Mouse (Mus musculus) ES-Bruce4 (cell line): ENCODE data around the gene Slmap. TPM values are rescaled to one million over a fixed set of nuclear protein-coding genes. Genes with fewer than 3 reads are reported as not detected.

Experiments used
- H3K27ac ChIP-seq: 2 replicates; pipeline ENCODE4 v1.5.1; 2012; ENCODE audit warnings: low read length, inconsistent platforms; ENCODE audit not compliant: insufficient read depth
- H3K27me3 ChIP-seq: 2 replicates; pipeline ENCODE4 v1.6.1; 2012; ENCODE audit warnings: mild to moderate bottlenecking, low read length, inconsistent platforms; ENCODE audit not compliant: control insufficient read depth, poor library complexity, insufficient read depth, severe bottlenecking
- H3K36me3 ChIP-seq: 2 replicates; pipeline ENCODE4 v1.6.1; 2012; ENCODE audit warnings: inconsistent platforms, mild to moderate bottlenecking, low read length, moderate library complexity; ENCODE audit not compliant: control insufficient read depth, poor library complexity, insufficient read depth, severe bottlenecking
- H3K4me1 ChIP-seq: one replicate; pipeline ENCODE4 v1.8.1; 2011; ENCODE audit warnings: low read length; ENCODE audit not compliant: control insufficient read depth, insufficient read depth
- H3K4me3 ChIP-seq: 2 replicates; pipeline ENCODE4 v1.5.1; 2011; ENCODE audit warnings: low read depth, mild to moderate bottlenecking, low read length
- H3K9ac ChIP-seq: 2 replicates; pipeline ENCODE4 v1.6.1; 2012; ENCODE audit warnings: low read depth, mild to moderate bottlenecking, inconsistent platforms; ENCODE audit not compliant: poor library complexity, severe bottlenecking
- H3K9me3 ChIP-seq: replicated peaks from 2 replicates; pipeline ENCODE4 v1.6.1; 2012; ENCODE audit warnings: mild to moderate bottlenecking, low read length, inconsistent platforms; ENCODE audit not compliant: control insufficient read depth, poor library complexity, insufficient read depth, severe bottlenecking
- CTCF ChIP-seq: IDR thresholded peaks from one replicate; pipeline ENCODE4 v1.8.1; 2011; ENCODE audit warnings: low read depth, low read length
- EP300 ChIP-seq: IDR thresholded peaks from 2 replicates; pipeline ENCODE4 v1.6.1; 2011; ENCODE audit warnings: low read depth, low read length; ENCODE audit not compliant: insufficient read depth
- POLR2A ChIP-seq: IDR thresholded peaks from one replicate; pipeline ENCODE4 v1.8.1; 2011; ENCODE audit warnings: low read length; ENCODE audit not compliant: insufficient read depth
- polyA plus RNA-seq: library from polyadenylated mRNA; stranded (reverse); fragments of >200 nt; gene quantifications from 2 replicates; pipeline ENCODE4 v1.2.4, GENCODE M21; 2011; ENCODE audit warnings: low read depth; ENCODE audit not compliant: missing spikeins, insufficient read depth, insufficient read length

Slmap gene
- polyA plus RNA-seq, 1 experiment, result 145 TPM

DNA sequence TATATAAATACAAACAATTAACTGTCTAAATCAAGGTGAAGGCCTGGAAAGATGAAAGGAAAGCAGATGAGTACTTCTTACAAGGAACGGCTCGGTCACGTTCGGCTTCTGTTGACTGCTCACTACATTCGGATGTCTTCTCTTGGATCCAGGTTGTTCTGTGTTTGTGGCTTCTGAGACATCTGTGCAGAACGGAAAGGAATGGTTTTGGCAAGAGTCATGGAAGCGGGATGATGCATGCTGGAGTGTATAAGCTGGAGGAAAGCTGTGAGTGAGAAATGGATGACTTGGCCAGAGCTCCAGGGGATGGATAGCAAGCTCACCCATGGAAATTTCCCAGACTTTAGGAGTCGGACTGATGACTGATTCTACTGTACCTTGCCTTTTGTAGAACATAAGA lies 16.0 kb upstream of the Slmap start:
- H3K27me3 ChIP-seq, result no peaks in the 10 kb centered on the region
- no peak overlapping the region for H3K27ac ChIP-seq
- no peaks in the 10 kb centered on the region for H3K36me3 ChIP-seq
- peaks cover 2% of the 10 kb centered on the region; the same call in 1 of the 2 replicates for H3K9me3 ChIP-seq
- no peak overlapping the region for H3K4me3 ChIP-seq
- H3K9ac ChIP-seq, result no peak overlapping the region
- no peak for TF ChIP-seq CTCF
- TF ChIP-seq POLR2A, result no peak
- H3K4me1 ChIP-seq, result no peaks in the 10 kb centered on the region

GRCm38 (mm10) chr14:26547516-26548488 lies 13.1 kb upstream of the Slmap start:
- Histone ChIP-seq H3K27ac (no peak overlapping the region), H3K9ac (no peak overlapping the region), H3K36me3 (no peaks in the 10 kb centered on the region), H3K27me3 (no peaks in the 10 kb centered on the region), H3K4me3 (no peak overlapping the region), H3K4me1 (no peaks in the 10 kb centered on the region), H3K9me3 (no peaks in the 10 kb centered on the region)
- no peak for TF ChIP-seq CTCF

DNA sequence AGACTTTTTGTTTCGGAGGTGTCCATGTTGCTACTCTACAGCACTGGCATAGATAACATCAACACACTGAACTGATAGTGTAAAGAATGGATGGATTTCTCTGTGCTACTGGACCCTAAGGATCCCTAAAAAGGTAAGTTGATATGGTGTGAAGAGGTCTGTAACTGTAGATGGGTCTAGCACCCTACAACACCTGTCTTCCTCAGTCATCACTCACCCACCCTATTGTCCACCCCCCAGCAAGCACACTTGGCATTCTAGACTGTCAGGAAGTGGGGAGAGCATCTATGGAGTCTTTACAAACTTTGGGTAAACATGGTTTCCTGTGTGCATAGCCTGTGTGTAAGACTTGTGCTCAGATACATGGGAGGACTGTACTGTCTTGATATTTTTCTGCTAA lies 7.4 kb upstream of the Slmap start:
- no peaks in the 10 kb centered on the region for H3K4me1 ChIP-seq
- H3K27me3 ChIP-seq, result no peaks in the 10 kb centered on the region; the same call in 1 of the 2 replicates
- H3K27ac ChIP-seq, result no peak overlapping the region
- H3K9ac ChIP-seq, result no peak overlapping the region
- H3K9me3 ChIP-seq, result no peaks in the 10 kb centered on the region
- H3K36me3 ChIP-seq, result no peaks in the 10 kb centered on the region
- TF ChIP-seq CTCF (no peak), EP300 (no peak), POLR2A (no peak)
- no peak overlapping the region for H3K4me3 ChIP-seq

DNA sequence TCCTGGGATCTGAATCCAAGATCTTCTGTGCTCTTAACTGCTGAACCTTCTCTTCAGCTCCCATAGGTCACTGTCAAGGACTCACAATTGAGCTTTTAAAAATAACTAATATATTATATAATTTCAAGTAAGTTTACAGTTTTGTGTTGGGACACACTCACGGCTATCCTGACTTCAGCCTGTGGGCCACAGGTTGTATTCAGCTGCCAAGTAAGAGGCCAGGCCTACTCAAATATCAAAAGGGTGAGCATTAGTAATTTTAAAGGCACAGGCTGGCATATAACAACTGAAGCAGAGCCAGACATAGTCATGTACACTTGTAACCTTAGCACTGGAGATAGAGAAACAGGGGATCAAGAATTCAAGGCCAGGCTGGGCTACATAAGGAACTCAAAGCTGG lies 5.8 kb upstream of the Slmap start:
- Histone ChIP-seq H3K4me3 (no peak overlapping the region), H3K36me3 (no peaks in the 10 kb centered on the region), H3K27ac (no peak overlapping the region), H3K9ac (no peak overlapping the region), H3K9me3 (no peaks in the 10 kb centered on the region), H3K4me1 (no peaks in the 10 kb centered on the region), H3K27me3 (no peaks in the 10 kb centered on the region; the same call in 1 of the 2 replicates)
- TF ChIP-seq EP300 (no peak), POLR2A (no peak), CTCF (no peak)

DNA sequence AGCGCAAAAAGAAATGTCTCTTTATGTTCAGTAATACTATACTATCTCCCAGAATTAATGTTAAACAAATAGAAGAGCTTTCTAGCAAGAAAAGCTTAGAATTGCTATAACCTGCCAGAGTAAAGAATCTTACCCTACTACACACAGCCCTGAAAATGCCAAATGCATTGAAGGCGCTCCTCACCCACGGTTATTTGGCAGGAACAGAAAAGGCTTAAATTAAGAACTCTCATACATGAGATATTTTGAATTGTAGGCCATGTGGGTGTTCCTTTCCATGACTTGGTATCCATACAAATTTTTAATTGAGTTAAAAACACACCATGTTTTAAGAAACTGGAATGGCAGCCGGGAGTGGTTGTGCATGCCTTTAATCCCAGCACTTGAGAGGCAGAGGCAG lies 4.5 kb upstream of the Slmap start:
- TF ChIP-seq EP300 (no peak), CTCF (no peak), POLR2A (no peak)
- H3K36me3 ChIP-seq, result no peaks in the 10 kb centered on the region
- H3K4me3 ChIP-seq, result no peak overlapping the region
- H3K9ac ChIP-seq, result no peak overlapping the region
- H3K27me3 ChIP-seq, result no peaks in the 10 kb centered on the region; the same call in 1 of the 2 replicates
- no peak overlapping the region for H3K27ac ChIP-seq
- H3K4me1 ChIP-seq, result no peaks in the 10 kb centered on the region
- H3K9me3 ChIP-seq, result no peaks in the 10 kb centered on the region
